Mouse (Mus musculus) CD4-positive, CD25-positive, alpha-beta regulatory T cell, adult 2 months (primary cell): ENCODE data around the gene Gm8122.
"Not testable (repeated sequence)": the region's sequence is repeated elsewhere in the genome, so short reads cannot be mapped to it uniquely, and the experiment has no call there.

Source experiments
- DNase-seq: peaks from one replicate; pipeline ENCODE4 v3.0.0-alpha.2; 2012; ENCODE audit warnings: low read depth, low spot score

Gm8122 gene

GRCm38 (mm10) chr14:43235204-43235603, at the start of gene Gm8122:
Gm8122 (minus strand) TSS chr14:43235304.
- not testable (repeated sequence) for DNase-seq

GRCm38 (mm10) chr14:43278681-43279080, 43.6 kb upstream of the Gm8122 start:
- DNase-seq = not testable (repeated sequence)

GRCm38 (mm10) chr14:43278146-43278545, 43.0 kb upstream of the Gm8122 start:
- DNase-seq = not testable (repeated sequence)

GRCm38 (mm10) chr14:43277468-43277867, 42.4 kb upstream of the Gm8122 start:
- DNase-seq = not testable (repeated sequence)

GRCm38 (mm10) chr14:43275752-43276151, 40.6 kb upstream of the Gm8122 start:
- DNase-seq = not testable (repeated sequence)

GRCm38 (mm10) chr14:43274986-43275511, 39.9 kb upstream of the Gm8122 start, which contains the start of gene Gm9732:
Gm9732 (plus strand) TSS chr14:43275036.
- not testable (repeated sequence) for DNase-seq

GRCm38 (mm10) chr14:43273161-43273560, 38.1 kb upstream of the Gm8122 start:
- DNase-seq = not testable (repeated sequence)

- DNase-seq = not testable (repeated sequence)
Observed at GRCm38 (mm10) chr14:43269211-43269610, 34.1 kb upstream of the Gm8122 start.

- DNase-seq = not testable (repeated sequence)
Observed at GRCm38 (mm10) chr14:43268521-43269084, 33.5 kb upstream of the Gm8122 start.

GRCm38 (mm10) chr14:43263421-43263820, 28.3 kb upstream of the Gm8122 start:
- not testable (repeated sequence) for DNase-seq

- not testable (repeated sequence) for DNase-seq
Observed at GRCm38 (mm10) chr14:43258349-43258748, 23.2 kb upstream of the Gm8122 start, which contains the start of gene Gm8126. Gm8126 (plus strand) TSS chr14:43258649.

GRCm38 (mm10) chr14:43256511-43256910, 21.4 kb upstream of the Gm8122 start:
- DNase-seq = not testable (repeated sequence)

- not testable (repeated sequence) for DNase-seq
Observed at GRCm38 (mm10) chr14:43250549-43251253, 15.6 kb upstream of the Gm8122 start.

- not testable (repeated sequence) for DNase-seq
Observed at GRCm38 (mm10) chr14:43249611-43250170, 14.6 kb upstream of the Gm8122 start.

- not testable (repeated sequence) for DNase-seq
Observed at GRCm38 (mm10) chr14:43237769-43238168, 2.7 kb upstream of the Gm8122 start.
